Mouse (Mus musculus) bone marrow, adult 2 months (tissue): ENCODE measurements around the gene Wfikkn1.

Experiments
- CTCF ChIP-seq: fragments of 200-500 bp; IDR thresholded peaks from 2 replicates; pipeline ENCODE4 v1.5.1; 2011; ENCODE audit warnings: low read length, control low read depth; ENCODE audit not compliant: control insufficient read depth, insufficient read depth
- POLR2A ChIP-seq: fragments of 200-500 bp; IDR thresholded peaks from 2 replicates; pipeline ENCODE4 v1.6.1; 2011; ENCODE audit warnings: low read depth, mild to moderate bottlenecking, control low read depth, low read length, borderline replicate concordance; ENCODE audit not compliant: control insufficient read depth

- no peak for TF ChIP-seq POLR2A
- no peak for TF ChIP-seq CTCF
These were observed 8.0 kb downstream of the Wfikkn1 start for GRCm38 (mm10) chr17:25872676-25873075.
